Mouse (Mus musculus) mouse embryonic stem cell (cell line): ENCODE measurements around the gene Epm2aip1.

ENCODE experiments used
- in situ Hi-C, 2 experiments: fragments of 300-500 bp; cut with MboI; formaldehyde crosslinking; loops; 1 replicate in 1 of 2; 3 replicates in 1 of 2; pipeline ENCODE4 v1.14.3; 2019 to 2020; ENCODE audit warnings: low sequenced_read_pairs in 2 of 2, low pct_unique_long_range_greater_than_20kb in 1 of 2, mixed read lengths in 1 of 2; ENCODE audit not compliant: unreplicated experiment in 1 of 2

The Epm2aip1 gene

GRCm38 (mm10) chr9:111285061-111285460 lies 13.3 kb downstream of the Epm2aip1 start:
- in situ Hi-C loops = no loop called here

GRCm38 (mm10) chr9:111285676-111286075 lies 13.9 kb downstream of the Epm2aip1 start:
- in situ Hi-C loops = no loop called here

GRCm38 (mm10) chr9:111286468-111286867 lies 14.7 kb downstream of the Epm2aip1 start:
- in situ Hi-C loops = no loop called here

- in situ Hi-C loops = no loop called here
Observed at GRCm38 (mm10) chr9:111287956-111288355, 16.2 kb downstream of the Epm2aip1 start.

- in situ Hi-C loops = no loop called here
Observed at GRCm38 (mm10) chr9:111289294-111289831, 17.6 kb downstream of the Epm2aip1 start.

- in situ Hi-C loops = no loop called here
Observed at GRCm38 (mm10) chr9:111289832-111290339, 18.2 kb downstream of the Epm2aip1 start.

GRCm38 (mm10) chr9:111290539-111291100 lies 18.9 kb downstream of the Epm2aip1 start:
- in situ Hi-C loops = no loop called here

- in situ Hi-C loops = no loop called here
Observed at GRCm38 (mm10) chr9:111293234-111293633, 21.5 kb downstream of the Epm2aip1 start.

GRCm38 (mm10) chr9:111294911-111295310 lies 23.2 kb downstream of the Epm2aip1 start:
- in situ Hi-C loops = no loop called here

- in situ Hi-C loops = no loop called here
Observed at GRCm38 (mm10) chr9:111295323-111295722, 23.6 kb downstream of the Epm2aip1 start.

- in situ Hi-C loops = no loop called here
Observed at GRCm38 (mm10) chr9:111296433-111296832, 24.7 kb downstream of the Epm2aip1 start.

GRCm38 (mm10) chr9:111298606-111299005 lies 26.9 kb downstream of the Epm2aip1 start:
- in situ Hi-C loops = no loop called here

GRCm38 (mm10) chr9:111302196-111302831 lies 30.6 kb downstream of the Epm2aip1 start:
- in situ Hi-C loops = no loop called here

GRCm38 (mm10) chr9:111304036-111304435 lies 32.3 kb downstream of the Epm2aip1 start:
- in situ Hi-C loops = no loop called here

GRCm38 (mm10) chr9:111306142-111306541 lies 34.4 kb downstream of the Epm2aip1 start:
- in situ Hi-C loops = no loop called here

GRCm38 (mm10) chr9:111311031-111311842 lies 39.5 kb downstream of the Epm2aip1 start, which contains the start of gene Trank1:
TSS of gene Trank1 (plus strand) at chr9:111311739.
- in situ Hi-C loops = no loop called here

- in situ Hi-C loops = no loop called here
Observed at GRCm38 (mm10) chr9:111311843-111312441, 40.2 kb downstream of the Epm2aip1 start.

- in situ Hi-C loops = no loop called here
Observed at GRCm38 (mm10) chr9:111312442-111313141, 40.9 kb downstream of the Epm2aip1 start.
